Mouse (Mus musculus) CH12.LX (cell line): Measurements from ENCODE around the gene Gm21981. TPM values are rescaled to one million over a fixed set of nuclear protein-coding genes. Genes with fewer than 3 reads are reported as not detected.

Experiments used
- DNase-seq: peaks from one replicate; pipeline ENCODE4 v3.0.0-alpha.2; 2013; ENCODE audit errors: extremely low read depth
- H3K27ac ChIP-seq: 2 replicates; pipeline ENCODE4 v1.5.1; 2012; ENCODE audit warnings: low read depth, mild to moderate bottlenecking, control low read depth, moderate library complexity; ENCODE audit not compliant: insufficient read depth
- H3K27me3 ChIP-seq: replicated peaks from 2 replicates; pipeline ENCODE3; 2012; ENCODE audit warnings: inconsistent platforms
- H3K36me3 ChIP-seq, 2 experiments: replicated peaks in 1 of 2; 2 replicates each; pipeline versions ENCODE3 to v1.6.1; 2012; ENCODE audit warnings: inconsistent platforms in 1 of 2, low read length in 1 of 2, mild to moderate bottlenecking in 1 of 2, mixed read lengths in 1 of 2, moderate library complexity in 1 of 2; ENCODE audit not compliant: control insufficient read depth in 1 of 2, insufficient read depth in 1 of 2
- H3K4me1 ChIP-seq, 2 experiments: 2 replicates each; pipeline ENCODE4 v1.6.1; 2012; ENCODE audit warnings: inconsistent platforms in 1 of 2, moderate library complexity in 1 of 2; ENCODE audit not compliant: insufficient read depth in 2 of 2, control insufficient read depth in 1 of 2
- H3K4me2 ChIP-seq: 2 replicates; pipeline ENCODE4 v1.6.1; 2012; ENCODE audit warnings: low read depth, mild to moderate bottlenecking, control low read depth; ENCODE audit not compliant: poor library complexity, insufficient read depth, severe bottlenecking
- H3K4me3 ChIP-seq, 3 experiments: fragments of 150-350 bp in 1 of 3; sonication (generic) in 1 of 3; replicated peaks in 1 of 3; 2 replicates each; pipeline versions ENCODE3 to v1.5.1; 2011 to 2012; ENCODE audit warnings: low read depth in 2 of 3, low read length in 2 of 3, mild to moderate bottlenecking in 2 of 3, moderate library complexity in 2 of 3, control low read depth in 1 of 3, improper control_type of control experiment in 1 of 3, inconsistent platforms in 1 of 3, mixed read lengths in 1 of 3; ENCODE audit not compliant: poor library complexity in 1 of 3
- H3K79me2 ChIP-seq: replicated peaks from 2 replicates; pipeline ENCODE4 v1.6.1; 2012; ENCODE audit warnings: mild to moderate bottlenecking, moderate library complexity; ENCODE audit not compliant: control insufficient read depth, poor library complexity, insufficient read depth, severe bottlenecking; ENCODE audit errors: extremely low read depth
- H3K9ac ChIP-seq: 2 replicates; pipeline ENCODE4 v1.6.1; 2012; ENCODE audit warnings: low read depth, mild to moderate bottlenecking, control low read depth, moderate library complexity; ENCODE audit not compliant: insufficient read depth
- H3K9me3 ChIP-seq: replicated peaks from 2 replicates; pipeline ENCODE3; 2012; ENCODE audit warnings: low read length, inconsistent platforms, mixed read lengths
- BHLHE40 ChIP-seq: IDR thresholded peaks from 2 replicates; pipeline ENCODE4 v1.6.1; 2011; ENCODE audit warnings: mild to moderate bottlenecking, low read depth, low read length, improper control_type of control experiment
- CHD1 ChIP-seq: IDR thresholded peaks from 2 replicates; pipeline ENCODE4 v1.6.1; 2012; ENCODE audit warnings: low read depth, low read length, improper control_type of control experiment, inconsistent platforms
- CHD2 ChIP-seq: IDR thresholded peaks from 2 replicates; pipeline ENCODE4 v1.6.1; 2011; ENCODE audit warnings: low read length, improper control_type of control experiment
- CTCF ChIP-seq, 2 experiments: IDR thresholded peaks in 1 of 2; conservative IDR thresholded peaks in 1 of 2; 2 replicates each; pipeline ENCODE4 v1.5.1; 2011 to 2012; ENCODE audit warnings: low read depth in 2 of 2, low read length in 2 of 2, improper control_type of control experiment in 1 of 2, inconsistent platforms in 1 of 2, mild to moderate bottlenecking in 1 of 2, moderate library complexity in 1 of 2
- EP300 ChIP-seq: IDR thresholded peaks from 2 replicates; pipeline ENCODE4 v1.6.1; 2011; ENCODE audit warnings: low read length, improper control_type of control experiment
- ETS1 ChIP-seq: conservative IDR thresholded peaks from 2 replicates; pipeline ENCODE4 v1.6.1; 2012; ENCODE audit warnings: low read depth, mild to moderate bottlenecking, inconsistent platforms, low read length, improper control_type of control experiment, moderate library complexity
- HCFC1 ChIP-seq: IDR thresholded peaks from 2 replicates; pipeline ENCODE4 v1.6.1; 2012; ENCODE audit warnings: low read depth, mild to moderate bottlenecking, inconsistent platforms, low read length, improper control_type of control experiment
- JUN ChIP-seq: IDR thresholded peaks from 2 replicates; pipeline ENCODE4 v1.6.1; 2011; ENCODE audit warnings: low read depth, mild to moderate bottlenecking, low read length, improper control_type of control experiment, moderate library complexity; ENCODE audit not compliant: insufficient read depth
- MAFK ChIP-seq: IDR thresholded peaks from 2 replicates; pipeline ENCODE4 v1.6.1; 2011; ENCODE audit warnings: low read length, improper control_type of control experiment; ENCODE audit not compliant: insufficient replicate concordance
- MAZ ChIP-seq: IDR thresholded peaks from 2 replicates; pipeline ENCODE4 v1.6.1; 2012; ENCODE audit warnings: low read depth, mild to moderate bottlenecking, inconsistent platforms, low read length, improper control_type of control experiment, moderate library complexity
- NELFE ChIP-seq: IDR thresholded peaks from 2 replicates; pipeline ENCODE4 v1.6.1; 2011; ENCODE audit warnings: low read depth, low read length, improper control_type of control experiment
- NRF1 ChIP-seq: IDR thresholded peaks from 2 replicates; pipeline ENCODE4 v1.6.1; 2014; ENCODE audit warnings: low read depth, mild to moderate bottlenecking, inconsistent platforms, low read length, improper control_type of control experiment, moderate library complexity
- PAX5 ChIP-seq: IDR thresholded peaks from 2 replicates; pipeline ENCODE4 v1.6.1; 2012; ENCODE audit warnings: low read length, inconsistent platforms, mixed read lengths
- POLR2AphosphoS2 ChIP-seq: IDR thresholded peaks from 2 replicates; pipeline ENCODE4 v1.6.1; 2011; ENCODE audit warnings: low read depth, low read length, improper control_type of control experiment
- SIN3A ChIP-seq: IDR thresholded peaks from 2 replicates; pipeline ENCODE4 v1.6.1; 2012; ENCODE audit warnings: low read length, improper control_type of control experiment, inconsistent platforms
- SMC3 ChIP-seq: IDR thresholded peaks from 2 replicates; pipeline ENCODE4 v1.6.1; 2011; ENCODE audit warnings: low read depth, low read length, improper control_type of control experiment
- TCF12 ChIP-seq: IDR thresholded peaks from 2 replicates; pipeline ENCODE4 v1.6.1; 2014; ENCODE audit warnings: low read depth, mild to moderate bottlenecking, inconsistent platforms, low read length, improper control_type of control experiment
- USF2 ChIP-seq: conservative IDR thresholded peaks from 2 replicates; pipeline ENCODE4 v1.6.1; 2011; ENCODE audit warnings: low read depth, low read length, improper control_type of control experiment
- ZC3H11A ChIP-seq: IDR thresholded peaks from 2 replicates; pipeline ENCODE4 v1.6.1; 2012; ENCODE audit warnings: low read depth, mild to moderate bottlenecking, inconsistent platforms, low read length, improper control_type of control experiment
- ZKSCAN1 ChIP-seq: IDR thresholded peaks from 2 replicates; pipeline ENCODE4 v1.6.1; 2012; ENCODE audit warnings: low read depth, inconsistent platforms, low read length, improper control_type of control experiment, borderline replicate concordance
- ZMIZ1 ChIP-seq: IDR thresholded peaks from 2 replicates; pipeline ENCODE4 v1.6.1; 2012; ENCODE audit warnings: low read depth, mild to moderate bottlenecking, inconsistent platforms, low read length, improper control_type of control experiment
- dilution Hi-C: fragments of 300-500 bp; cut with MboI; formaldehyde crosslinking; loops from 2 replicates; pipeline ENCODE4 v1.14.3; 2020; ENCODE audit warnings: low sequenced_read_pairs; ENCODE audit not compliant: extremely low pct_unique_long_range_greater_than_20kb, extremely low pct_ligation_motif_present
- in situ Hi-C: fragments of 300-500 bp; cut with MboI; formaldehyde crosslinking; loops from 3 replicates; pipeline ENCODE4 v1.14.3; 2019; ENCODE audit warnings: low sequenced_read_pairs, low pct_ligation_motif_present, low pct_unique_long_range_greater_than_20kb, mixed read lengths
- polyA plus RNA-seq: library from polyadenylated mRNA; unstranded; fragments of >175 nt; gene quantifications from 2 replicates; pipeline ENCODE4 v1.2.1, GENCODE M21; 2012; ENCODE audit warnings: low read depth; ENCODE audit not compliant: insufficient read length
- total RNA-seq, 2 experiments: library from RNA; depleted of rRNA; stranded (reverse); fragments of 300-350 nt in 1 of 2; fragments of >200 nt in 1 of 2; gene quantifications; 2 replicates each; pipeline ENCODE4 v1.2.3; 2012 to 2014

Gene Gm21981
- total and polyA plus RNA-seq, 3 experiments: 0.11 to 0.59 TPM; not detected in 1

DNA sequence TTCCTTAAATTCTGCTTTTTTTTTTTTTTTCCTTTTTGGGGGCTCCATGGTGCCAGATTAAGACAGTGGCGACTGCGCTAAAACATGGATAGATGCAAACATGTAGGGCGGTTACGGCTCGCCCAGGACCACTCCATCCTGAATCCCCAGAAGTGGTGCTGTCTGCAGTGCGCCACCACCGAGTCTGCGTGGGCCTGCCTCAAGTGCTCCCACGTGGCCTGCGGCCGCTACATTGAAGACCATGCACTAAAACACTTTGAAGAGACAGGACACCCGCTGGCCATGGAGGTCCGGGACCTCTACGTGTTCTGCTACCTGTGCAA, 22.3 kb downstream of the Gm21981 start:
- in situ Hi-C loops: no loop called here
- Histone ChIP-seq H3K4me2 (no peak overlapping the region), H3K9me3 (no peaks in the 10 kb centered on the region), H3K27ac (no peak overlapping the region)
- no peak for TF ChIP-seq SMC3
- TF ChIP-seq PAX5: no peak
- no peak for TF ChIP-seq BHLHE40
- no peak for TF ChIP-seq CHD1
- TF ChIP-seq ZC3H11A: no peak
- TF ChIP-seq ZKSCAN1: no peak
- no peak for TF ChIP-seq HCFC1
- no peak for TF ChIP-seq MAFK
- no peak for TF ChIP-seq ZMIZ1
- TF ChIP-seq CHD2: no peak
- no peak for TF ChIP-seq ETS1
- no peak for TF ChIP-seq JUN
- TF ChIP-seq MAZ: no peak
- no peak for TF ChIP-seq USF2
- TF ChIP-seq, all 38 proteins: peak for 0
- H3K27me3 ChIP-seq: no peaks in the 10 kb centered on the region
- no peaks in the 10 kb centered on the region for H3K79me2 ChIP-seq
- dilution Hi-C loops: no loop called here
- DNase-seq: no peak
- H3K4me1 ChIP-seq: peaks cover 0 to 16% of the 10 kb centered on the region in 2 experiments; a peak in 2 of 4 replicates
- H3K36me3 ChIP-seq: peaks cover 17 to 39% of the 10 kb centered on the region in 2 experiments
- H3K9ac ChIP-seq: no peak overlapping the region
- H3K4me3 ChIP-seq: no peak overlapping the region

DNA sequence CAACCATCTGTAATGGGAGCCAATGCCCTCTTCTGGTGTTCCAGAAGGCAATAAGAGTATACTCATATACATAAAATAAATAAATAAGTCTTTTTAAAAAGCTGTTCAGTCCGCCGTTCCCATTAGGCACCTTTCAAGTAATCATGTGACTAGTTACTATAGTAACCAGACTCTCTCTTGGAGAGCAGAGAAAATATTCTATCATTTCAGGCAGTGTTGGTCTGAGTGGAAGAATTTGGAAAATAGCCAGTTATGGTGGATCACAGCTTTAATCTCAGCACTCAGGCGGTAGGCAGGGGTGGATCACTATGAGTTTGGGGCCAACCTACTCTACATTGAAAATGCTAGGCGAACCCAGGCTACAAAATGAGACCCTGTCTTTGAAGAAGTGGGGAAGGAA, 25.1 kb downstream of the Gm21981 start:
- Histone ChIP-seq H3K4me1 (peaks cover 0 to 3% of the 10 kb centered on the region in 2 experiments; a peak in 1 of 4 replicates), H3K27ac (no peak overlapping the region), H3K4me2 (no peak overlapping the region), H3K79me2 (no peaks in the 10 kb centered on the region), H3K36me3 (peaks cover 12 to 23% of the 10 kb centered on the region in 2 experiments), H3K9me3 (no peaks in the 10 kb centered on the region), H3K4me3 (no peak overlapping the region)
- in situ Hi-C loops (no loop called here), dilution Hi-C loops (no loop called here)
- TF ChIP-seq TCF12 (no peak), JUN (no peak), MAFK (no peak), POLR2AphosphoS2 (no peak), SIN3A (no peak), ZC3H11A (no peak), NRF1 (no peak), CTCF (conservative IDR thresholded peaks at IDR 0.05 in 1 of 2, IDR thresholded peaks at IDR 0.05 in 1 of 2; ENCODE audit: low read depth in 2 of 2, low read length in 2 of 2) (no peak), NELFE (no peak), ZMIZ1 (no peak), EP300 (no peak)
- TF ChIP-seq, all 38 proteins: peak for 0
- Histone ChIP-seq H3K27me3 (no peaks in the 10 kb centered on the region), H3K9ac (no peak overlapping the region)
- DNase-seq: no peak
